Mouse (Mus musculus) liver, embryonic 11.5 days (tissue): ENCODE results near the gene 1500009C09Rik. TPM values are rescaled to one million over a fixed set of nuclear protein-coding genes. Genes with fewer than 3 reads are reported as not detected.
A peak's percentile ranks its signal among the peaks of the same experiment; 100 is the strongest.

Experiments used
- ATAC-seq: fragments of 200-750 bp; cut with Nextera tagmentation; replicated peaks from 2 replicates; pipeline ENCODE4 v1.8.0; 2017; ENCODE audit warnings: moderate number of reproducible peaks, mild to moderate bottlenecking, moderate TSS enrichment, moderate library complexity; ENCODE audit not compliant: low FRiP score
- DNase-seq: peaks from one replicate; pipeline ENCODE4 v3.0.0-alpha.2; 2017; ENCODE audit warnings: low spot score
- H3K27ac ChIP-seq: fragments of 300-500 bp; sonication (generic); 2 replicates; pipeline ENCODE4 v1.5.1; 2014; ENCODE audit warnings: mild to moderate bottlenecking, low read depth, low read length, control low read depth
- H3K27me3 ChIP-seq: fragments of 300-500 bp; sonication (generic); replicated peaks from 2 replicates; pipeline ENCODE4 v1.6.1; 2014; ENCODE audit warnings: low read length, mixed read lengths; ENCODE audit not compliant: control insufficient read depth, insufficient read depth
- H3K36me3 ChIP-seq: fragments of 300-500 bp; sonication (generic); 2 replicates; pipeline ENCODE4 v1.6.1; 2014; ENCODE audit warnings: mild to moderate bottlenecking, low read length, moderate library complexity, mixed read lengths; ENCODE audit not compliant: control insufficient read depth, insufficient read depth
- H3K4me1 ChIP-seq: fragments of 300-500 bp; sonication (generic); replicated peaks from 2 replicates; pipeline ENCODE4 v1.6.1; 2014; ENCODE audit warnings: low read length, mixed read lengths; ENCODE audit not compliant: control insufficient read depth, insufficient read depth
- H3K4me2 ChIP-seq: fragments of 300-500 bp; sonication (generic); 2 replicates; pipeline ENCODE4 v1.6.1; 2014; ENCODE audit warnings: mild to moderate bottlenecking, control low read depth, moderate library complexity
- H3K4me3 ChIP-seq: fragments of 300-500 bp; sonication (generic); 2 replicates; pipeline ENCODE4 v1.5.1; 2014; ENCODE audit warnings: low read depth, low read length, control low read depth
- H3K9ac ChIP-seq: fragments of 300-500 bp; sonication (generic); 2 replicates; pipeline ENCODE4 v1.6.1; 2014; ENCODE audit warnings: low read depth, low read length, control low read depth
- H3K9me3 ChIP-seq: fragments of 300-500 bp; sonication (generic); 2 replicates; pipeline ENCODE4 v1.6.1; 2016; ENCODE audit warnings: low read length, inconsistent platforms, mixed read lengths; ENCODE audit not compliant: control insufficient read depth
- WGBS: fragments of 180-500 bp; shearing (Covaris S2); extraction: QIAGEN DNeasy Blood & Tissue Kit; methylation state at CpG from one replicate; pipeline ENCODE4 v1.1.7; 2014; 5-methylcytosine and 5-hydroxymethylcytosine counted together
- polyA plus RNA-seq: library from polyadenylated mRNA; unstranded; fragments of >200 nt; fragmentation: Nextera tagmentation; extraction: Ambion mirVana; gene quantifications from 2 replicates; pipeline ENCODE4 v1.2.1, GENCODE M21; 2014

The 1500009C09Rik gene
- polyA plus RNA-seq, 1 experiment from 2014 or later: not detected

- Histone ChIP-seq H3K4me1 (peaks cover 12% of the 10 kb centered on the region), H3K9me3 (no peaks in the 10 kb centered on the region), H3K4me3 (peak overlapping the region; percentile 42), H3K9ac (no peak overlapping the region), H3K27ac (no peak overlapping the region), H3K4me2 (peak overlapping the region; percentile 75), H3K36me3 (no peaks in the 10 kb centered on the region), H3K27me3 (peaks cover 36% of the 10 kb centered on the region)
- DNase-seq: no peak
- WGBS: 36% methylated on average over 7 of the region's 7 CpGs
- 0 out of 2 replicates have a peak, but pooled peaks have one; percentile 15 for ATAC-seq
Observed at GRCm38 (mm10) chr15:82224602-82225215, 27.5 kb upstream of the 1500009C09Rik start.

DNA sequence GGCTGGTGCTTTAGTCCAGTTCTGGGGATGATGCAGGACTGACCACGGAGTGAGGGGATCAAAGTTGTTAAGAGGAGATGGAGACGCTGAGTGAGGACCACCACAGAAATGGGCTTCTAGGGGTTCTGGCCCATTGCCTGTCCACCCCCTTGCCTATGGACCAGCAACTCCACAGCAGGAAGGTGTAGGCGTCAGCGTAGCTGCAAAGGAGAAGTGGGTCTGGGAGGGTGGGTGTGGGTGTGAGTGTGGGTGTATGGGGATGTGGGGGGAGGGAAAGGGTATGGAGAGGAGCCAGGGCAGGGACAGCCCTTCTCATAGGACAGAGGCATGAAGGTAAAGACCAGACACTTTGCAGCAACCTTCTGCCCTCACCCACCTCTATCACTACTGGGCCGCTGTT lies 26.4 kb upstream of the 1500009C09Rik start:
- H3K27ac ChIP-seq: no peak overlapping the region
- peaks cover 19% of the 10 kb centered on the region for H3K4me1 ChIP-seq
- no peak overlapping the region for H3K9ac ChIP-seq
- no peak overlapping the region for H3K4me3 ChIP-seq
- DNase-seq: no peak
- ATAC-seq: no peak
- H3K36me3 ChIP-seq: no peaks in the 10 kb centered on the region
- no peak overlapping the region for H3K4me2 ChIP-seq
- H3K27me3 ChIP-seq: peaks cover 36% of the 10 kb centered on the region
- WGBS: 73% methylated on average over 5 of the region's 5 CpGs
- H3K9me3 ChIP-seq: no peaks in the 10 kb centered on the region

DNA sequence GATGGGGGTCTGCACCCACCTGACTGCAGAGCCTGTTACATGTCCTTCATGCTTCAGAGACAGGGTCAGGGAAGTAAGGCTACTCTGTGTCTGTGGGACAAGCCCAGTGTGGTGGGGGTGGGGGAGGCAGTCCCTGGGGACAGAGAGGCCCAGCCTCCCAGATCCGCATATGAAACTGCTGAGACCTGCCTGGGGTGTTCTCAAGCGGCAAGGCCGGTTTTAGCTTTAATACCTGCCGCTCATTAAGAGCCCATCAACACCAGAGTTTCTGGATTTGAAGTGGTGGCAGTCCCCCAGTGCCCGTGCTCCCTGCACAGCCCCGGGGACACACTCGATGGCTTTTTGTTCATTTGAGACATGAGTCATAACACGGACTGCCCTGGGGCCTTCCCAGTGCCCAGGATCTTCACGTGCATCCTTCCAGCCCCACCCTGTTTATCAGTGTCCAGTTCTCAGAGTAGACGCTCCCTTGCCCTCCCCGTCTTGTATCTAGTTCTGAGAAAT lies 22.6 kb upstream of the 1500009C09Rik start:
- peak overlapping the region; percentile 69 for H3K27ac ChIP-seq
- 44% methylated on average over 11 of the region's 11 CpGs for WGBS

GRCm38 (mm10) chr15:82230098-82230611 lies 22.0 kb upstream of the 1500009C09Rik start:
- no peak for DNase-seq
- peak; percentile 50 for ATAC-seq
- H3K4me3 ChIP-seq: no peak overlapping the region
- H3K4me2 ChIP-seq: peak overlapping the region; percentile 40
- 64% methylated on average over 6 of the region's 6 CpGs for WGBS
- H3K9me3 ChIP-seq: no peaks in the 10 kb centered on the region
- H3K27me3 ChIP-seq: peaks cover 4% of the 10 kb centered on the region
- peaks cover 13% of the 10 kb centered on the region for H3K4me1 ChIP-seq
- peaks cover 3% of the 10 kb centered on the region; the same call in 1 of the 2 replicates for H3K36me3 ChIP-seq
- H3K9ac ChIP-seq: peak overlapping the region; percentile 56; the same call in 1 of the 2 replicates
- peak overlapping the region; percentile 69 for H3K27ac ChIP-seq

More for the DNA sequence above, 22.6 kb upstream of the 1500009C09Rik start:
- H3K9me3 ChIP-seq: no peaks in the 10 kb centered on the region
- peaks cover 16% of the 10 kb centered on the region for H3K4me1 ChIP-seq
- H3K36me3 ChIP-seq: peaks cover 3% of the 10 kb centered on the region; the same call in 1 of the 2 replicates
- peak overlapping the region; percentile 40 for H3K4me2 ChIP-seq
- DNase-seq (no peak), ATAC-seq (peak; percentile 91)
- H3K9ac ChIP-seq: peak overlapping the region; percentile 56; the same call in 1 of the 2 replicates
- H3K27me3 ChIP-seq: peaks cover 9% of the 10 kb centered on the region
- no peak overlapping the region for H3K4me3 ChIP-seq

GRCm38 (mm10) chr15:82231100-82231499 lies 21.1 kb upstream of the 1500009C09Rik start:
- Histone ChIP-seq H3K36me3 (peaks cover 3% of the 10 kb centered on the region; the same call in 1 of the 2 replicates), H3K4me1 (peaks cover 21% of the 10 kb centered on the region), H3K9ac (no peak overlapping the region), H3K9me3 (no peaks in the 10 kb centered on the region), H3K4me3 (no peak overlapping the region), H3K27ac (no peak overlapping the region), H3K4me2 (no peak overlapping the region), H3K27me3 (no peaks in the 10 kb centered on the region)
- DNase-seq (no peak), ATAC-seq (no peak)
- 73% methylated on average over 4 of the region's 4 CpGs for WGBS

GRCm38 (mm10) chr15:82231591-82232378 lies 20.4 kb upstream of the 1500009C09Rik start:
- Histone ChIP-seq H3K4me1 (peaks cover 22% of the 10 kb centered on the region), H3K9ac (no peak overlapping the region), H3K27me3 (no peaks in the 10 kb centered on the region), H3K4me2 (no peak overlapping the region), H3K36me3 (peaks cover 3% of the 10 kb centered on the region; the same call in 1 of the 2 replicates), H3K4me3 (no peak overlapping the region), H3K9me3 (no peaks in the 10 kb centered on the region), H3K27ac (no peak overlapping the region)
- DNase-seq (no peak), ATAC-seq (no peak)
- WGBS: 70% methylated on average over 11 of the region's 11 CpGs

DNA sequence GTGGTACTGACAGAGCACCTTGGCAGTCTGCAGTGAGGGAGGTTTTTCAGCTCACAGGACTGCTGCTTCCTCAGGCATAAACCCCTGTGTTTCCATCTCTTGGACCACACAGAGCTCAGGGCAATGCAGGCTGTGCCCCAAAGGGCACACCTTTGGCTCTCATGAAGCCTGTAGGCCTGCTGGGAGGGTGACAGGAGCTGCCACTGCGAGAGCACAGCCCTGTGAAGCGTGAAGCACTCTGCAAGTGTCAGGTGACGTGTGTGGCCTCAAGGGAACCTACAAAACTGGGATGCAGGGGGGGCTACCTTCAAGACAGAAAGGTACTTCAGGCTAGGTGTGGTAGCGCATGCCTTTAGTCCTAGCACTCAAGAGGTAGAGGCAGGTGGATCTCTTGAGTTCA lies 19.5 kb upstream of the 1500009C09Rik start:
- no peak overlapping the region for H3K4me3 ChIP-seq
- no peaks in the 10 kb centered on the region for H3K9me3 ChIP-seq
- 83% methylated on average over 4 of the region's 4 CpGs for WGBS
- ATAC-seq: no peak
- no peak for DNase-seq
- peaks cover 22% of the 10 kb centered on the region for H3K4me1 ChIP-seq
- no peak overlapping the region for H3K27ac ChIP-seq
- no peak overlapping the region for H3K4me2 ChIP-seq
- H3K27me3 ChIP-seq: no peaks in the 10 kb centered on the region
- peaks cover 3% of the 10 kb centered on the region; the same call in 1 of the 2 replicates for H3K36me3 ChIP-seq
- no peak overlapping the region for H3K9ac ChIP-seq

DNA sequence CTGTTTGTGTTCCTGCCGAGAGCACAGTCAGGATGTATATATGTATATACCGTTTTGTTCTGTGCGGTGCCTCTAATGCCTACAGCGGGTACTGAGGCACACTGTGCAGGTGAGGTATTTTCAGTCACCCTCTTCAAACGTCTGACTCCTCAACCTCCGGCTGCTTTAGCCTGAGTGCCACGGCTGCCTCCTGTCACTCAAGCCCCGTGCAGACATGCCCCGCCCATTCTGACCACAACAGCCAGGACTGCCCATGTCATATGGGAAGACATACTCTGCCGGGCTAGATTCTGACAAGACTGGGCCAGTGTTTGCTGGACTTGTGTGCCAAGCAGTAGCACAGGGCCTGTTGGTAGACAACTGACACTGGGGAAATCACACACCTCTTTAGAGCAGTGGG lies 16.5 kb upstream of the 1500009C09Rik start:
- Histone ChIP-seq H3K27me3 (no peaks in the 10 kb centered on the region), H3K4me1 (peaks cover 9% of the 10 kb centered on the region), H3K36me3 (peaks cover 3% of the 10 kb centered on the region; the same call in 1 of the 2 replicates), H3K9ac (no peak overlapping the region), H3K27ac (no peak overlapping the region), H3K4me2 (no peak overlapping the region), H3K4me3 (no peak overlapping the region), H3K9me3 (no peaks in the 10 kb centered on the region)
- WGBS: 53% methylated on average over 10 of the region's 10 CpGs
- peak; percentile 54; the same call in 1 of the 2 replicates for ATAC-seq
- no peak for DNase-seq
